ENCODE assay signal across 8 mouse cellular contexts in the genomic region with DNA sequence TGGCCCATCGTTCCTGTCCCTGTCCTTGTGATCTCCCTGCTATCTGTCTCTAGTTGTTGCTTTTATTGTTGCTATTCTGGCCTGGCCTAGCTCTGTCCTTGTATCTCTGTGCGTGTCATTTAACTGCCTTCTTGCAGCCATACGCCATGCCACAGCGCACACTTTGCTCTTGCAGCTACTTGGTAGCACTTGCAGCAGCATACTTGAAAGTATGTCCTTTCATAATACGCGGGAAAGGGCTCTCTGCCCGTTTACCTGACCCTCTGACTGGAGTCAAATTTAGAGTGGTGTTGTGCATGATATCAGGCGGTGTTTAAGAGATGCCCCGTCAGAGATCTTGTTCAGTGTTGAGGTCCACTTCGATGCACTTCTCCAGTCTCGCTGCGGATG. TPM values are rescaled to one million over a fixed set of nuclear protein-coding genes. Genes with fewer than 3 reads are reported as not detected.
DNase-seq lines count a peak whose midpoint lies in the region; ATAC-seq and TF ChIP-seq lines count a peak whose summit lies in the region.

No protein-coding gene starts in this region.

- H3K4me1 ChIP-seq in intestine, embryonic 16.5 days (ENCODE audit: control insufficient read depth, insufficient read depth, low read length): peaks cover 4% of the 10 kb centered on the region
- H3K4me1 ChIP-seq in midbrain, postnatal 0 days (ENCODE audit: insufficient read depth, low read length): 0 out of 2 replicates have a peak, but pooled peaks cover 4% of the 10 kb centered on the region

- H3K4me3 ChIP-seq in layer of hippocampus, adult 2 months: peak overlapping the region; percentile 90
- peak overlapping the region; percentile 96 for H3K4me3 ChIP-seq in intestine, embryonic 16.5 days (ENCODE audit: low read length)
- peak overlapping the region; percentile 95 for H3K4me3 ChIP-seq in midbrain, postnatal 0 days (ENCODE audit: low read depth, low read length)

- ATAC-seq in erythroblast, adult 5-6 weeks (replicated peaks; ENCODE audit: low FRiP score, poor library complexity, severe bottlenecking): peak; percentile 24
- peak; percentile 44 for ATAC-seq in intestine, embryonic 16.5 days
- peak; percentile 38 for ATAC-seq in midbrain, postnatal 0 days (ENCODE audit: low FRiP score)

- H3K27me3 ChIP-seq in intestine, embryonic 16.5 days (replicated peaks; ENCODE audit: control insufficient read depth, insufficient read depth, low read length): no peaks in the 10 kb centered on the region
- H3K27me3 ChIP-seq in midbrain, postnatal 0 days (ENCODE audit: insufficient read depth, low read length): no peaks in the 10 kb centered on the region

- DNase-seq in layer of hippocampus, adult 2 months (ENCODE audit: low spot score in 2 of 2): no peak
- DNase-seq in layer of hippocampus, adult 9-10 months (ENCODE audit: low spot score): no peak
- DNase-seq in MEL-GATA-1-ER (ENCODE audit: extremely low read depth, low read depth): peak; percentile 19
- DNase-seq in midbrain, postnatal 0 days (ENCODE audit: low spot score): no peak
- no peak for DNase-seq in urinary bladder, postnatal 25 days (ENCODE audit: low spot score)
- DNase-seq in layer of hippocampus, postnatal 10 days (ENCODE audit: low spot score in 2 of 2): no peak

- WGBS in intestine, embryonic 16.5 days: 7% methylated on average over 12 of the region's 12 CpGs
- WGBS in midbrain, postnatal 0 days: 9% methylated on average over 12 of the region's 12 CpGs

- no peaks in the 10 kb centered on the region for H3K9me3 ChIP-seq in intestine, embryonic 16.5 days (ENCODE audit: control insufficient read depth, low read length)
- no peaks in the 10 kb centered on the region for H3K9me3 ChIP-seq in midbrain, postnatal 0 days (ENCODE audit: low read length)

- H3K27ac ChIP-seq in layer of hippocampus, adult 2 months: peak overlapping the region; percentile 90
- H3K27ac ChIP-seq in intestine, embryonic 16.5 days (ENCODE audit: low read length): no peak overlapping the region
- H3K27ac ChIP-seq in midbrain, postnatal 0 days (ENCODE audit: low read depth, low read length): no peak overlapping the region

- peak overlapping the region; percentile 80 for H3K4me2 ChIP-seq in intestine, embryonic 16.5 days (ENCODE audit: low read depth, low read length)
- H3K4me2 ChIP-seq in midbrain, postnatal 0 days (ENCODE audit: low read depth, low read length, poor library complexity, severe bottlenecking): peak overlapping the region; percentile 58

- peak overlapping the region; percentile 95 for H3K9ac ChIP-seq in intestine, embryonic 16.5 days (ENCODE audit: low read depth, low read length)
- H3K9ac ChIP-seq in midbrain, postnatal 0 days (replicated peaks; ENCODE audit: low read length, poor library complexity, severe bottlenecking): peak overlapping the region; percentile 87

- TF ChIP-seq CTCF in layer of hippocampus, adult 2 months (conservative IDR thresholded peaks at IDR 0.05): no peak
- no peak for TF ChIP-seq CTCF in midbrain, postnatal 0 days (IDR thresholded peaks at IDR 0.05)

- H3K36me3 ChIP-seq in intestine, embryonic 16.5 days (ENCODE audit: control insufficient read depth, insufficient read depth, low read length): no peaks in the 10 kb centered on the region
- H3K36me3 ChIP-seq in midbrain, postnatal 0 days (ENCODE audit: insufficient read depth, low read length): no peaks in the 10 kb centered on the region

RNA-seq across cellular contexts. Expression of a gene that starts 0.6 kb away (rescaled TPM):
- 100 to 1,000 TPM; 104 to 108 TPM for total RNA-seq in layer of hippocampus, adult 2 months (2021)
- 6.3 and 14.2 TPM in 2 replicates for total RNA-seq in erythroblast, adult 5-6 weeks (2015; ENCODE audit: low replicate concordance)
- total RNA-seq in erythroblast, adult 5-6 weeks (2017; ENCODE audit: low replicate concordance): 16.9 and 23.9 TPM in 2 replicates
- 37.2 and 37.4 TPM in 2 replicates for polyA plus RNA-seq in intestine, embryonic 16.5 days (2015; fragmentation: Nextera tagmentation; extraction: Ambion mirVana)
- 77.4 and 106 TPM in 2 replicates for total RNA-seq in midbrain, postnatal 0 days (2014; rRNA removed)
- 42.5 and 43.9 TPM in 2 replicates for polyA plus RNA-seq in midbrain, postnatal 0 days (2015; fragmentation: Nextera tagmentation; extraction: Ambion mirVana)
- total RNA-seq in layer of hippocampus, postnatal 10 days (2021): 100 to 1,000 TPM; 109 to 110 TPM

RNA-seq across cellular contexts. Expression of a gene that starts 35.1 kb away (rescaled TPM):
- total RNA-seq in layer of hippocampus, adult 2 months (2021): 10 to 100 TPM; 15.2 to 17.3 TPM
- not detected in 2 replicates for total RNA-seq in erythroblast, adult 5-6 weeks (2015; ENCODE audit: low replicate concordance)
- not detected in 2 replicates for total RNA-seq in erythroblast, adult 5-6 weeks (2017; ENCODE audit: low replicate concordance)
- 0.07 TPM in 1 of 2 replicates, not detected in the other for polyA plus RNA-seq in intestine, embryonic 16.5 days (2015; fragmentation: Nextera tagmentation; extraction: Ambion mirVana)
- total RNA-seq in midbrain, postnatal 0 days (2014; rRNA removed): 3.0 and 5.9 TPM in 2 replicates
- polyA plus RNA-seq in midbrain, postnatal 0 days (2015; fragmentation: Nextera tagmentation; extraction: Ambion mirVana): 3.1 and 4.2 TPM in 2 replicates
- 10 to 100 TPM; 10.3 to 14.1 TPM for total RNA-seq in layer of hippocampus, postnatal 10 days (2021)
